Mouse (Mus musculus) layer of hippocampus, adult 2 months (tissue): ENCODE results near the gene Mfsd4b5. TPM values are rescaled to one million over a fixed set of nuclear protein-coding genes. Genes with fewer than 3 reads are reported as not detected.

Experiments
- DNase-seq, 2 experiments: peaks; one replicate each; pipeline ENCODE4 v3.0.0; 2022; ENCODE audit warnings: low spot score in 2 of 2
- H3K27ac ChIP-seq: fragments of 200-600 bp; 2 replicates; pipeline ENCODE4 v1.8.1; 2022
- H3K4me3 ChIP-seq: fragments of 200-600 bp; 2 replicates; pipeline ENCODE4 v1.8.1; 2022; ENCODE audit warnings: mild to moderate bottlenecking
- CTCF ChIP-seq: fragments of 200-600 bp; conservative IDR thresholded peaks from 2 replicates; pipeline ENCODE4 v1.8.1; 2022; ENCODE audit warnings: antibody characterized with exemption, mild to moderate bottlenecking, moderate library complexity
- total RNA-seq, 2 experiments: library from RNA; stranded (reverse); gene quantifications; 2 replicates each; pipeline ENCODE4 v1.2.3; 2021

Gene Mfsd4b5
- total RNA-seq, 2 experiments from 2014 or later, result 0.29 to 0.67 TPM

DNA sequence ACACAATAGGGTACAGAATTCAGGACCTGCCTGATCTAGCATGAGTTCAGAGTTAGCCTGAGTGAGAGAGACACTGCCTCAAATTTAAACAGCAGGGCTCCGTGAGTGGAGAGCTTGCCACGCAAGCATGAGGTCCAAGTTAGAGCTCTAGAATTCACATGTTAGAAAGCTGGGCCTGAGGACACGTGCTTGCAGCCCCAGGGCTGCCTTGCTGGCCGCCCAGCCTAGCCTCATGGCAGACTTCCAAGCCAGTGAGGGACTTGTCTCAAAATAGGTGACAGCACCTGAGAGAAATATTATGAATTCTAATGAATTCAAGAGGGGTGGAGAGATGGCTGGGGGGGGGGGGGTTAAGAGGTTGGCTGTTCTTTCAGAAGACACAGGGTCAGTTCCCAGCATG, 21.5 kb upstream of the Mfsd4b5 start:
- no peak for DNase-seq
- TF ChIP-seq CTCF, result no peak
- Histone ChIP-seq H3K4me3 (no peak overlapping the region), H3K27ac (no peak overlapping the region)

DNA sequence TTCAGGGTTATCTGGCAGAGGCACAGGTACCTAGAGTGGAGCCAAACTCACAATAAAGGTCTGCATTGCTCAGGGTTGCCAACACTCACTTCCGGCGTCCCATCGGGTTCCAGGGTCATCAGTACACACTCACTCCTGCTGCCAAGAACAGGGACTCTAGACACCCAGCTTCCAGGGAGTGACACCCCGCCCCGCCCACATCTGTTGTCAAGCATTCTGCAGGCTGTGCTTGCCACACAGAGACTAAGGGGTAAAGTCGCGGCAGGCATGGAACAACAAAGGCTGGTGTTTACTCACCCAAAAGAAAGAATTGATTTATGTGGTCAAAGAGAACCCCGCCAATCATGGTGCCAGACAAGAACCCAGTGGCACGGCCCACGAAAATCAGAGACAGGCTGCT, 20.5 kb upstream of the Mfsd4b5 start:
- Histone ChIP-seq H3K4me3 (no peak overlapping the region), H3K27ac (no peak overlapping the region)
- no peak for TF ChIP-seq CTCF
- DNase-seq, result no peak

DNA sequence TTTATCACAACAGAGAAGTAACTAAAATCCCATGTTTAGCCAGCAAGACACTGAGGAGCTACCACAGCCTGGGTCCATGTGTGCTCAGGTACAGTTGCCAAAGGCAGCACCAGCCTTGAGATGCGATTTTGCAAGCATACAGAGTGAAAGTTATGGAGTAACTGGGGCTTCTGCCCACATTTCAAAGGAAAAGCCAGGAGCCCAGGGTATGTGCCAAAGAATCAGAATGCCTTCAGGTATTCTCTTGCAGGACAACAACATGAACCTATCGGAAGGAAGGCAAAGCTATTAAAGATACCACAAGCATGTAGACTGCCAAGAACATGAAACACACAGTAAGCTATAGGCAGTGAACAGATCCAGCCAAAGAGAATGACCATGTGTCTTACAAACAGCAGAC, 14.3 kb upstream of the Mfsd4b5 start:
- H3K4me3 ChIP-seq, result no peak overlapping the region
- DNase-seq, result no peak
- TF ChIP-seq CTCF, result no peak
- H3K27ac ChIP-seq, result no peak overlapping the region

DNA sequence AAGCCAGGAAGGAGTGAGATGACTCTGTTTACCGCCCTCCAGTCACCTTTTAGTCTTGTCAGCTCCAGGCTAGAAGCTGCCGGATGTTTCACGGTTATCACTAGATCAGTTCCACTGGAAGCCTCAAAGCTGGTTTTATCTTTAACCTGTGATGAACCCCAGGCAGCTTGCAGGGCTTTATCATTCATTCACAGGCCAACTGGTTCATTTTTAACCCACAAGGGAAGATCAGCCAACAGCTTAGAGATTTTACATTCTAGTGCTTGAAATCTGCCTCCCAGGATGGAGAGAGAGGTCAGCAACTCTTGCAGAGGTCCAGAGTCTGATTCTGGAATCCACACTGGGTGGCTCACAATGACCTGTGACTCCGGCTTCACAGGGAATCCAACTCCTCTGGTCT, 4.7 kb upstream of the Mfsd4b5 start:
- H3K4me3 ChIP-seq, result no peak overlapping the region
- DNase-seq, result no peak
- TF ChIP-seq CTCF, result no peak
- H3K27ac ChIP-seq, result no peak overlapping the region

DNA sequence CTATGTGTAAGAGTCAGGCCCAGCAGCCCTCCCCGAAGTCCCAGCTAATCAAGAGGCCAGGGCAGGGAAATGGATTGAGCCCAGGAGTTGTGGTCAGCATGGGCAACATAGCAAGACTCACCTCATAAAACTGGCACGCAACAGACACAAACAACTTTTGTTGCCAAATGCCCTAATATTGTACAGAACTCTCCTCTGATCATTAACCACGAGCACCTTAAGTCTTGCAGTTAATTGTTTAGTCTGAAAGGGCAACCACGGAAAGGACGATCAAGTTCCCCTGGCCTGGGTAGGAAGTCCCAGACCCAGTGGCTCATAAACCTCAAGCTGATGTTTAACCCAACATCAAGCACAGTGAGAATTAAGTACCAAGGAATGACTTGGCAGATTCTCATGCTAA, 3.8 kb downstream of the Mfsd4b5 start:
- TF ChIP-seq CTCF, result no peak
- H3K27ac ChIP-seq, result no peak overlapping the region
- DNase-seq, result no peak
- no peak overlapping the region for H3K4me3 ChIP-seq

DNA sequence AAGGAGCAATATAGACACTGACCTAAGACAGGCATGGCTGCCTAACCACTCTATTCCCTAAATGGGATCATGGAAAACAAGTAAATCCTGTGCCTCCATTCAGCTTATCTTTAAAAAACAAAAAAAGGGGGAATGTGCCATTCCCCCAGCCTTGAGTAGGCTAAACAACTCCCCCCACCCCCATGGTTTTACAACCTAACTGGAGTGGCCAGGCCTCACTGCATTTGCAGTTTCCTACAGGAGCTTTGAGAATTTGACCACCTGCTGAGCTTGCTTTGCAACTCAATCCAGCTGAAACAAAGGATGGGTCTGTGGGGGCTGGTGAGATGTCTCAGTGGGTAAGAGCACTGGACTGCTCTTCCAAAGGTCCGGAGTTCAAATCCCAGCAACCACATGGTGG, 8.2 kb downstream of the Mfsd4b5 start:
- Histone ChIP-seq H3K4me3 (no peak overlapping the region), H3K27ac (no peak overlapping the region)
- no peak for DNase-seq
- no peak for TF ChIP-seq CTCF

DNA sequence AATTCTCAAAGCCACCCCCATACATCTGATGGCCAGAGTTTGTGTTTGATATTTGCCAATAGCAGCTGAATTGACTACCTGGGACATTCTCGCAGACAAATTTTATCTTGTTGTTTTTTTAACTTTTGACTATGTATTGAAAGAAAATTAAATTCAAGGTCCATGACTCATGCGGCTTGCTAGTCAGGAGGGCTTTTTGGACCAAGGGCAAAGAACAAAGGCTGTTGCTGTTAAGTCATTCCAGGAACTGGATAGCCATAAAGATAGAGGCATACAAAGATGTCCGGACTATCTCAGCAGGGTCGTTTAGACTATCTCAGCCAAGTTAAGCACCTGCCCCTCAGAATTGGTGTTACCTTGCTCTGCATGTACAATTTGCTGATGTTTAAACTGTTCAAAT, 9.1 kb downstream of the Mfsd4b5 start:
- H3K27ac ChIP-seq, result no peak overlapping the region
- no peak for DNase-seq
- H3K4me3 ChIP-seq, result no peak overlapping the region

DNA sequence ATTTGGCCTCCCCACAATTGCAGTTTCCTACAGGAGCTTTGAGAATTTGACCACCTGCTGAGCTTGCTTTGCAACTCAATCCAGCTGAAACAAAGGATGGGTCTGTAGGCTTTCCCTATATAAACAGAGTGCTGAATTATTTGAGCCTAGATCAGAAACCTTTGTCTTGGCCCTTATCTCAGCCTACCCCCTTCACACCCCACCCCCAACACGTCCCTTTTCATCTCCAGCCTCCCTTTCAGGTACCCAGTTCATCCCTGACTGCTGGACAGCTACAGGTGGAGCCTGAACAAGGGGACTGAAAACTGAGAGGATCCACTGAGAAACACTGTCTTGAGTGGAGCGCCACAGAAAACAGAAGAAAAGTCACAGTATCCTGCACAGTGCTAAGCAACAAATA, 10.7 kb downstream of the Mfsd4b5 start:
- DNase-seq, result no peak
- no peak overlapping the region for H3K27ac ChIP-seq
- no peak overlapping the region for H3K4me3 ChIP-seq
- TF ChIP-seq CTCF, result no peak

More for the DNA sequence above, 9.1 kb downstream of the Mfsd4b5 start:
- TF ChIP-seq CTCF, result no peak

DNA sequence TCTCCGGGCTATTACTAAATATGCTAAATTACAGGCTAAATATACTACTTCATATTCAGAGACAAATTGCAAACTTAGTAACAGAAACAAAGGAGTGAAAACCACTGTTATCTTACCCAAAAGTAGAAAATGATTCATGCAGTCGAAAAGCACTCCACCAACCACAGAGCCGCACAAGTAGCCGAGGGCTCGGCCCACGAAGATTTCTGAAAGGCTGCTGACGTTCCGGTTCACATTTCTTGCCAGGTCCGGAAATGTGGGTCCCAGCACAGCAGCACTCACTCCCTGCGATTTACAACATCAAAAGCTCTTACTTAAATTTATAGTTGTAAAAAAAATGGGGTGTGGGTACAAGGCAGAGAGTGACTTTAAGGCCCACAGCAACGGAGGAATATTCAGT, 11.5 kb downstream of the Mfsd4b5 start:
- TF ChIP-seq CTCF, result no peak
- H3K27ac ChIP-seq, result no peak overlapping the region
- no peak for DNase-seq
- H3K4me3 ChIP-seq, result no peak overlapping the region

DNA sequence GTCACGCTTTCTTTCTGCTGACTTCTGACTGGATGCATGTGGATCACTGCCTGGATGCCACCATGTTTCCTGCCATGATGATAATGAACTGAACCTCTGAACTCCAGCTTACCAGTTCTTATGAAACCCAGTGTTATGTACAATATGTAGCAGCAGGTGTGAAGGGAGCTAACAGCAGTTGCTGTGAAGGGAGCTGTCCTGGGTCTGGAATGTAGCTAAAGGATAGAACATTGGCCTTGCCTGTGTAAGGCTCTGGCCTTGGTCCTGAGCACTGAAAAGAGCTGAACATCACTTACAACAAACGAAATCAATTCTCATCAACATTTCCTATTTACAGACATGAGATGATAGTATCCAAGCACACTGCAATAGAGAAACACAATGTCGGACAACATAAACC, 18.9 kb downstream of the Mfsd4b5 start:
- no peak for TF ChIP-seq CTCF
- Histone ChIP-seq H3K27ac (no peak overlapping the region), H3K4me3 (no peak overlapping the region)
- no peak for DNase-seq

DNA sequence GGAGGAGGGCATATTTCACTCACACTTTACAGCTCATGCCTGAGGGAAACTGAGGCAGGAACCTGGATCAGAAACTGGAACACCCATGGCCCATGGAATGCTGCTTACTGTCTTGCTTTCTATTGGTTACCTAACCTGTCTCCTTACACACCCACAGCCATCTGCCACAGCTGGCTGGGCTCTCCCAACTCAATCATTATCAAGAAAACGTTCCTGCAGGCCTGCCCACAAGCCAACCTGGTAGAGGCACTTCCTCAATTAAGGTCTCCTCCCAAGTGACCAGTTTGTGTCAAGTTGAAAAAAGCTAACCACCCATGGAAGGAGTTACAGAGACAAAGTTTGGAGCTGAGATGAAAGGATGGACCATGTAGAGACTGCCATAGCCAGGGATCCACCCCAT, 24.5 kb downstream of the Mfsd4b5 start:
- DNase-seq, result no peak
- no peak overlapping the region for H3K27ac ChIP-seq
- TF ChIP-seq CTCF, result no peak
- H3K4me3 ChIP-seq, result no peak overlapping the region

DNA sequence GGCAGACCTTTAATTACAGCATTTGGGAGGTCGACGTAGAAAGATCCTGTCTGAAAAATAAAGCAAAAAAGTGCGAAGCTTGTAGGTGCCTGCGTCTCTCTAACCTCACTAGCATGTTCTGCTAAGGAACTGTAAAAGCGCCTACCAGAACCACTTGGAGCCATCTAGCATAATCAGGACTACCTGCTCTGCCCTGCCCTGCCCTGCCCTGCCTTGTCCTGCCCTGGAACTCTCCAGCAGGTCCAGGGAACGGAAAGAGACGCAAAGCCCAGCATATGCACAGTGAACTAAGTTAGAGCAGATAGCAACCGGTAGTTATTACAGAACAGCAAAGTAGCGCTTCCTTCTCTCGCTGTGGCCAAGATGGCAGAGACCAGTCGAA, 26.0 kb downstream of the Mfsd4b5 start:
- TF ChIP-seq CTCF, result no peak
- no peak overlapping the region for H3K27ac ChIP-seq
- DNase-seq, result no peak
- peak overlapping the region; percentile 88 for H3K4me3 ChIP-seq

DNA sequence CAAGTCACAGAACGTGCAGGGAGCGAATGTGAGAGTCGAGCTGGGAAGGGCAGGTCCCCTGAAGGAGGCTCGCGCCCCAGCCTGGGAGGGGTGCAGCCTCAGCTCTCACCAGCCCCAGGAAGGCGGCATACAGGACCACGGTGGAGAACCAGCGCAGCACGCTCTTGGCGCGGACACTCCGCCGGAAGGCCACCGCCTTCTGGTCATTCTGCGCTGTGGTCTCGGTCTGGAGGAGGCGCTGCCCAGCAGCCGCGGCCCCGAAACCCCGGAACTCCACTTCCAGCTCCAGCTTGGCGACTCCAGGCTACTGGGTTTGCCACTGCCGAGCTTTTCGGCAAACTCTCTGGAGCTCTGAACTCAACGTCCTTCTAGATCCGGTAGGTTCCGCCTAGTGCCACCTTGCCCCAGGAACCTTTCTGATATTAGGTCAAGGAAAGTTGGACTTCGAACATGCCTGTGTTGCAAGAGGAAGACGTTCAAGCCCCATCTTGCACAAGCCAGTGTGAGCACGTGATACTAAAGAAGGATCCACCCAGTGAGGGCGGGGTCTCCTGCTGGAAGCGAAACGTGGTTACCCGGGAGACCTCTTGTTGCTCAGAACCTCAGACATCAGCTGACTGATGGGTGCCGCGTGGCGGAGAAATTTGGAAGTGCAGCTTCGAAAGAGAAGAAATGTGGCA, 26.5 kb downstream of the Mfsd4b5 start, which contains the start of gene Mfsd4b3:
Gene Mfsd4b3 (minus strand): TSS at position 393 of the 680 bp plus-strand sequence.
- peak within 1 kb of the TSS; percentile 79 for H3K27ac ChIP-seq
- peak within 1 kb of the TSS; percentile 88 for H3K4me3 ChIP-seq
- TF ChIP-seq CTCF, result peak; percentile 90
- DNase-seq, result peak; percentile 88 to 93

DNA sequence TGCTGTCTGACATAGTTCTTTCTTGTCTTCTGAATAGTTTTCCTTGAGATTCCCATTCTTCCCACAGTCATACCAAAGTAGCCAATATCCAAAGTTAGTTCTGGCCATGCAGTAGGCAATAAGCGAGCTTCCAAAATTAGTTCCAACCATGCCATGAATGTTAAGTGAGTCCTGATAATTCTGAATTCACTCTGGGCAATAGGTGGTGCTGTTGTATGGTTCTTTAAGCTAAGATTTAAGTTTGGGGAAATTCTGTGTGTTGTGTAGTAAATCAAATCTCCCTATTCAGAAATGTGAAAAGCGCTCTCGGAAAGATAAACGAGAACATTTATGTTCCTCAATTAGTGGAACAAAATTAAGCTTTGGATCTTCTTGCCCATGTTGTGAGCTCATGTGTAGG, 28.2 kb downstream of the Mfsd4b5 start:
- peak; percentile 77 for TF ChIP-seq CTCF
- peak in 1 of 2 experiments; percentile 19 for DNase-seq

DNA sequence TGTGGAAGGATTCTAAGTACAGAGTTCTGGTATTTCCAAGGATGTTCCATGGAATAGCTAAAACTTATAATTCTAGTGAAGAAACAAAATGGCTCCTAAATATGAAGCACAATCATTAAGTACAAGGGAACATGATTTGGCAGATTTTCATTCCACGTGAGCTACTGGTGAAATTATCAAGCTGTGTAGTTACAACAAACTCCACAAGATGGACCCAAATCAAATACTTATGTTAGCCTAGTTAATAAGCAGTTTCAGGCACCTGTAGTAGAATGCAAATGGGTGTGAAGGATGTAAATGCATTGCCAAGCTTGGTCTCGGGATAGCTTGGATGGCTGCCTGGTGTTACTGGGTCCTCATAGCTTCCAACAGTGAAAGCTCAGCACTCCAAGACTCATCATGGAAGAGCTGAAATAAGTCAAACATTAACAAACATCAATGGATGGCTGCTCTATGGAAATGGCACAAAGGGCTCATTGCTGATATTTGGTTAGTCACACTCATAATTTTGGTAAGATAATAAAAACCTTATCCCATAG, 30.0 kb downstream of the Mfsd4b5 start:
- Histone ChIP-seq H3K27ac (no peak overlapping the region), H3K4me3 (no peak overlapping the region)
- DNase-seq, result no peak
- peak; percentile 47 for TF ChIP-seq CTCF

More for the DNA sequence above, 28.2 kb downstream of the Mfsd4b5 start:
- H3K4me3 ChIP-seq, result no peak overlapping the region
- H3K27ac ChIP-seq, result no peak overlapping the region
